Mouse (Mus musculus): Measurements from ENCODE around the gene Mpp4. TPM values are rescaled to one million over a fixed set of nuclear protein-coding genes. Genes with fewer than 3 reads are reported as not detected.

The Mpp4 gene
- polyA plus RNA-seq, 1 experiment, result 0.51 TPM

GRCm38 (mm10) chr1:59174514-59175373, 11.6 kb upstream of the Mpp4 start:
- no peak for TF ChIP-seq MAX (IDR thresholded peaks at IDR 0.05)
- TF ChIP-seq CEBPB (IDR thresholded peaks at IDR 0.05; ENCODE audit: low read depth), result no peak
- TF ChIP-seq FOSL1 (IDR thresholded peaks at IDR 0.05; ENCODE audit: insufficient read depth, low read length, poor library complexity, severe bottlenecking), result no peak
- no peak for TF ChIP-seq MYOD1 (IDR thresholded peaks at IDR 0.05; ENCODE audit: control insufficient read depth, insufficient read length, low read depth)
- no peak for TF ChIP-seq USF1 (IDR thresholded peaks at IDR 0.05; ENCODE audit: low read depth)
- no peak for TF ChIP-seq MYOG (IDR thresholded peaks at IDR 0.05; ENCODE audit: control insufficient read depth, extremely low read depth, insufficient read length)
- no peak for TF ChIP-seq CTCF (IDR thresholded peaks at IDR 0.05; ENCODE audit: control insufficient read depth, insufficient read depth, insufficient read length)
- Histone ChIP-seq H3K79me2 (ENCODE audit: control insufficient read depth, insufficient read depth) (no peaks in the 10 kb centered on the region), H3K27me3 (ENCODE audit: control insufficient read depth, insufficient read depth, insufficient read length) (no peaks in the 10 kb centered on the region), H3K79me3 (ENCODE audit: low read depth) (no peaks in the 10 kb centered on the region), H3K4me3 (ENCODE audit: insufficient read depth, poor library complexity, severe bottlenecking) (no peak overlapping the region), H3K36me3 (ENCODE audit: control insufficient read depth, insufficient read depth) (peaks cover 17% of the 10 kb centered on the region), H3ac (ENCODE audit: control insufficient read depth, insufficient read length, low read depth) (no peak overlapping the region)

GRCm38 (mm10) chr1:59173023-59173422, 9.8 kb upstream of the Mpp4 start:
- H3K36me3 ChIP-seq (ENCODE audit: control insufficient read depth, insufficient read depth), result peaks cover 18% of the 10 kb centered on the region

GRCm38 (mm10) chr1:59171875-59172274, 8.7 kb upstream of the Mpp4 start:
- no peaks in the 10 kb centered on the region for H3K27me3 ChIP-seq (ENCODE audit: control insufficient read depth, insufficient read depth, insufficient read length)
- H3K36me3 ChIP-seq (ENCODE audit: control insufficient read depth, insufficient read depth), result peaks cover 24% of the 10 kb centered on the region
- no peaks in the 10 kb centered on the region for H3K79me2 ChIP-seq (ENCODE audit: control insufficient read depth, insufficient read depth)

More at GRCm38 (mm10) chr1:59173023-59173422, 9.8 kb upstream of the Mpp4 start:
- Histone ChIP-seq H3K79me2 (ENCODE audit: control insufficient read depth, insufficient read depth) (no peaks in the 10 kb centered on the region), H3K4me3 (ENCODE audit: insufficient read depth, poor library complexity, severe bottlenecking) (no peak overlapping the region), H3K27me3 (ENCODE audit: control insufficient read depth, insufficient read depth, insufficient read length) (no peaks in the 10 kb centered on the region), H3K79me3 (ENCODE audit: low read depth) (no peaks in the 10 kb centered on the region), H3ac (ENCODE audit: control insufficient read depth, insufficient read length, low read depth) (no peak overlapping the region)
- no peak for TF ChIP-seq FOSL1 (IDR thresholded peaks at IDR 0.05; ENCODE audit: insufficient read depth, low read length, poor library complexity, severe bottlenecking)
- TF ChIP-seq MYOD1 (IDR thresholded peaks at IDR 0.05; ENCODE audit: control insufficient read depth, insufficient read length, low read depth), result no peak
- no peak for TF ChIP-seq CTCF (IDR thresholded peaks at IDR 0.05; ENCODE audit: control insufficient read depth, insufficient read depth, insufficient read length)
- no peak for TF ChIP-seq USF1 (IDR thresholded peaks at IDR 0.05; ENCODE audit: low read depth)
- no peak for TF ChIP-seq MAX (IDR thresholded peaks at IDR 0.05)
- TF ChIP-seq MYOG (IDR thresholded peaks at IDR 0.05; ENCODE audit: control insufficient read depth, extremely low read depth, insufficient read length), result no peak
- TF ChIP-seq CEBPB (IDR thresholded peaks at IDR 0.05; ENCODE audit: low read depth), result no peak

GRCm38 (mm10) chr1:59170290-59170689, 7.1 kb upstream of the Mpp4 start:
- TF ChIP-seq CEBPB (IDR thresholded peaks at IDR 0.05; ENCODE audit: low read depth), result no peak
- TF ChIP-seq CTCF (IDR thresholded peaks at IDR 0.05; ENCODE audit: control insufficient read depth, insufficient read depth, insufficient read length), result no peak
- TF ChIP-seq MAX (IDR thresholded peaks at IDR 0.05), result no peak
- no peak for TF ChIP-seq MYOD1 (IDR thresholded peaks at IDR 0.05; ENCODE audit: control insufficient read depth, insufficient read length, low read depth)
- TF ChIP-seq USF1 (IDR thresholded peaks at IDR 0.05; ENCODE audit: low read depth), result no peak
- TF ChIP-seq FOSL1 (IDR thresholded peaks at IDR 0.05; ENCODE audit: insufficient read depth, low read length, poor library complexity, severe bottlenecking), result no peak
- no peak for TF ChIP-seq MYOG (IDR thresholded peaks at IDR 0.05; ENCODE audit: control insufficient read depth, extremely low read depth, insufficient read length)
- Histone ChIP-seq H3K79me2 (ENCODE audit: control insufficient read depth, insufficient read depth) (no peaks in the 10 kb centered on the region), H3K79me3 (ENCODE audit: low read depth) (no peaks in the 10 kb centered on the region), H3K36me3 (ENCODE audit: control insufficient read depth, insufficient read depth) (peaks cover 33% of the 10 kb centered on the region), H3K27me3 (ENCODE audit: control insufficient read depth, insufficient read depth, insufficient read length) (no peaks in the 10 kb centered on the region), H3ac (ENCODE audit: control insufficient read depth, insufficient read length, low read depth) (no peak overlapping the region), H3K4me3 (ENCODE audit: insufficient read depth, poor library complexity, severe bottlenecking) (no peak overlapping the region)

More at GRCm38 (mm10) chr1:59171875-59172274, 8.7 kb upstream of the Mpp4 start:
- Histone ChIP-seq H3K4me3 (ENCODE audit: insufficient read depth, poor library complexity, severe bottlenecking) (no peak overlapping the region), H3K79me3 (ENCODE audit: low read depth) (no peaks in the 10 kb centered on the region), H3ac (ENCODE audit: control insufficient read depth, insufficient read length, low read depth) (no peak overlapping the region)
- TF ChIP-seq CTCF (IDR thresholded peaks at IDR 0.05; ENCODE audit: control insufficient read depth, insufficient read depth, insufficient read length) (no peak), FOSL1 (IDR thresholded peaks at IDR 0.05; ENCODE audit: insufficient read depth, low read length, poor library complexity, severe bottlenecking) (no peak), USF1 (IDR thresholded peaks at IDR 0.05; ENCODE audit: low read depth) (no peak), MAX (IDR thresholded peaks at IDR 0.05) (no peak), MYOG (IDR thresholded peaks at IDR 0.05; ENCODE audit: control insufficient read depth, extremely low read depth, insufficient read length) (no peak), MYOD1 (IDR thresholded peaks at IDR 0.05; ENCODE audit: control insufficient read depth, insufficient read length, low read depth) (no peak), CEBPB (IDR thresholded peaks at IDR 0.05; ENCODE audit: low read depth) (no peak)

GRCm38 (mm10) chr1:59169586-59169985, 6.4 kb upstream of the Mpp4 start:
- Histone ChIP-seq H3K79me3 (ENCODE audit: low read depth) (no peaks in the 10 kb centered on the region), H3K79me2 (ENCODE audit: control insufficient read depth, insufficient read depth) (no peaks in the 10 kb centered on the region), H3K36me3 (ENCODE audit: control insufficient read depth, insufficient read depth) (peaks cover 33% of the 10 kb centered on the region), H3K4me3 (ENCODE audit: insufficient read depth, poor library complexity, severe bottlenecking) (no peak overlapping the region), H3K27me3 (ENCODE audit: control insufficient read depth, insufficient read depth, insufficient read length) (no peaks in the 10 kb centered on the region), H3ac (ENCODE audit: control insufficient read depth, insufficient read length, low read depth) (no peak overlapping the region)
- TF ChIP-seq CTCF (IDR thresholded peaks at IDR 0.05; ENCODE audit: control insufficient read depth, insufficient read depth, insufficient read length) (no peak), MAX (IDR thresholded peaks at IDR 0.05) (no peak), FOSL1 (IDR thresholded peaks at IDR 0.05; ENCODE audit: insufficient read depth, low read length, poor library complexity, severe bottlenecking) (no peak), MYOG (IDR thresholded peaks at IDR 0.05; ENCODE audit: control insufficient read depth, extremely low read depth, insufficient read length) (no peak), CEBPB (IDR thresholded peaks at IDR 0.05; ENCODE audit: low read depth) (no peak), MYOD1 (IDR thresholded peaks at IDR 0.05; ENCODE audit: control insufficient read depth, insufficient read length, low read depth) (no peak), USF1 (IDR thresholded peaks at IDR 0.05; ENCODE audit: low read depth) (no peak)
